ENCODE assay signal across 8 mouse cellular contexts in genomic region chr1:135510346-135510977, GRCm38 (mm10).
DNase-seq lines count a peak whose midpoint lies in the region; ATAC-seq and TF ChIP-seq lines count a peak whose summit lies in the region.

No protein-coding gene starts in this region.

- peak overlapping the region; percentile 69 for H3K4me2 ChIP-seq in heart, postnatal 0 days (ENCODE audit: low read depth, low read length)

- peaks cover 5% of the 10 kb centered on the region for H3K36me3 ChIP-seq in embryonic facial prominence, embryonic 10.5 days (replicated peaks)
- H3K36me3 ChIP-seq in heart, postnatal 0 days (replicated peaks; ENCODE audit: control insufficient read depth, insufficient read depth, low read length): no peaks in the 10 kb centered on the region

- 2% methylated on average over 30 of the region's 30 CpGs for whole genome bisulfite sequencing in embryonic facial prominence, embryonic 10.5 days
- WGBS in heart, postnatal 0 days: 14% methylated on average over 30 of the region's 30 CpGs

- H3K4me1 ChIP-seq in embryonic facial prominence, embryonic 10.5 days: peaks cover 90% of the 10 kb centered on the region
- peaks cover 53% of the 10 kb centered on the region for H3K4me1 ChIP-seq in heart, postnatal 0 days (ENCODE audit: control insufficient read depth, insufficient read depth)

- peak overlapping the region; percentile 53 for H3K9ac ChIP-seq in heart, postnatal 0 days (replicated peaks; ENCODE audit: low read depth, low read length)

- DNase-seq in urinary bladder, adult 18-20 months (ENCODE audit: low spot score in 2 of 2): peak; percentile 48 to 66
- no peak for DNase-seq in urinary bladder, postnatal 10 days (ENCODE audit: low spot score)
- peak; percentile 81 for DNase-seq in embryonic facial prominence, embryonic 10.5 days (ENCODE audit: low spot score)
- DNase-seq in heart, postnatal 0 days (ENCODE audit: low spot score): peak; percentile 79
- peak; percentile 69 to 77 for DNase-seq in kidney, postnatal 25 days
- peak; percentile 52 to 64 for DNase-seq in lung, postnatal 4 days
- DNase-seq in right cerebral cortex, postnatal 14 days: peak; percentile 22
- DNase-seq in spleen, postnatal 14 days (ENCODE audit: low spot score in 2 of 2): no peak

- TF ChIP-seq EP300 in heart, postnatal 0 days (IDR thresholded peaks at IDR 0.05; ENCODE audit: low read depth): no peak

- TF ChIP-seq CTCF in heart, postnatal 0 days (IDR thresholded peaks at IDR 0.05; ENCODE audit: low read depth): no peak

- H3K27me3 ChIP-seq in embryonic facial prominence, embryonic 10.5 days (replicated peaks; ENCODE audit: low read depth, poor library complexity, severe bottlenecking): peaks cover 46% of the 10 kb centered on the region
- no peaks in the 10 kb centered on the region for H3K27me3 ChIP-seq in heart, postnatal 0 days (ENCODE audit: control insufficient read depth, insufficient read depth, low read length)

- H3K4me3 ChIP-seq in embryonic facial prominence, embryonic 10.5 days: peak overlapping the region; percentile 69
- H3K4me3 ChIP-seq in heart, postnatal 0 days (ENCODE audit: low read depth, low read length): peak overlapping the region; percentile 62

- ATAC-seq in heart, postnatal 0 days (ENCODE audit: insufficient read depth, low read depth): peak; percentile 71

- no peaks in the 10 kb centered on the region for H3K9me3 ChIP-seq in embryonic facial prominence, embryonic 10.5 days
- no peaks in the 10 kb centered on the region for H3K9me3 ChIP-seq in heart, postnatal 0 days (replicated peaks; ENCODE audit: control insufficient read depth, low read length)

- H3K27ac ChIP-seq in embryonic facial prominence, embryonic 10.5 days (replicated peaks): peak overlapping the region; percentile 87
- H3K27ac ChIP-seq in heart, postnatal 0 days (ENCODE audit: low read depth): peak overlapping the region; percentile 74

Comparison
In these comparisons a context has a peak if more than half of its experiments do, and no peak if none do; other contexts are left out.
1. DNase-seq: peak in urinary bladder, adult 18-20 months (2 of 2), embryonic facial prominence, embryonic 10.5 days (single experiment), heart, postnatal 0 days (single experiment), kidney, postnatal 25 days (2 of 2), lung, postnatal 4 days (2 of 2) and right cerebral cortex, postnatal 14 days (single experiment); none in urinary bladder, postnatal 10 days (single experiment) and spleen, postnatal 14 days (0 of 2).